Mouse (Mus musculus): ENCODE measurements around the gene 1700003F12Rik. TPM values are rescaled to one million over a fixed set of nuclear protein-coding genes. Genes with fewer than 3 reads are reported as not detected.

1700003F12Rik gene
- polyA plus RNA-seq, 1 experiment from 2014 or later, result 4.5 TPM

DNA sequence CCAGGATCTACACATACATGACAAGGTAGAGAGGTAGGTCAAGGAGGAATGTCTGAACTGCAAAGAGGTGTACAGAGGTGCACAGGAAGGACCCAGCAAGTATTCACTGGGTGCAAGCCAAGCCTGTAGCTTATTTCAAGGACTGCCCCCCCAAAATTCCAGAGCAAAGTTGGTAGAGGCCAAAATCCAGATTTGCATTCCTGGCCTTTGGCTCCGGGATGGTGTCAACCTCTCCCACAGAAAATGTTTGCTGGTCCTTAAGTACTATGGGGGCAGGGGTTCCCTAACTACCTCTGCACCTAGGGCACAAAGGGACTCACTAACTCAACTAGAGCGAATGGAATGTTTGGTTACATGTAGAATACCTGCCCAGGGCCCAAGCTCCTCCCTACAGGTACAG is 20.9 kb downstream of the 1700003F12Rik start:
- 75% methylated on average over 2 of the region's 2 CpGs for WGBS

DNA sequence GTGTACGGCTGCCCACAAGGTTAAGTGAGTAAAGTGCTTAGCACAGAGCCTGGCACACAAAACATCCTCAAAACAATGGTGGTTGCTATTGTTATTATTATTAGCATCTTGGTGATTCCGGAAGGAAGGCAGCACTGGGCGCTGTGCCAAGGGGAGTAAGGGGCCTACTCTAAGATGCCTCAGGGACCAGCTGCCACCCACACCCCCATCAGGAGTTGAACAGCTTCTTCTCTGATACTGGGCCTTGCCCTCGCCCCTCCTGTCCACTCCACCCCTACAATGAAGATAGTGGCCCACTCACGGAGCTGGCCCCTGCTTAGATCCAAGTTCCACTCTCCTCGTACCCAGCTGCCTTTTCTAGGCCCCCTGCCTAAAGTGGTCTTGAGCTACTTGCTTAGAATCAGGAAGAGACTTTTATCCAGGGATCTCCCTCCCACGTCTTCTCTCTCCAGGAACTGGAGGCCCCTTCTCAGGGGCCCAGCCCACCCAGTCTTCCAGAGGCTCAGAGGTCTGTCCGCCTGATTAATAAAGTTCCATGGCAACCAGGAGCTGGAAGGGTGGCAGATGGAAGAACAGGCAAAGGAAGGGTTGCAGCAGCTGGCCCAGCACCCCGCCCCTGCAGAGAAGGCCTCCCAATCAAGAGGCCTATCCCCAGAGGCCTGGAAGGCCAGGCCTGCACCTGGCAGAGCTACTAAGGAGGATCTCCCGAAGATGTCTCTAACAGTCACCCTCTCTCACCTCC is 21.6 kb downstream of the 1700003F12Rik start:
- peak overlapping the region; percentile 84 for H3K27ac ChIP-seq (ENCODE audit: low read depth, low read length)
- H3K4me3 ChIP-seq (ENCODE audit: low read depth, low read length), result peak overlapping the region; percentile 84
- H3K4me2 ChIP-seq (ENCODE audit: low read depth, low read length, severe bottlenecking), result peak overlapping the region; percentile 64
- WGBS, result 13% methylated on average over 10 of the region's 10 CpGs
- no peaks in the 10 kb centered on the region for H3K9me3 ChIP-seq (ENCODE audit: control insufficient read depth, low read length)
- peak overlapping the region; percentile 73 for H3K9ac ChIP-seq (ENCODE audit: low read length)
- ATAC-seq (replicated peaks; ENCODE audit: low FRiP score) (peak; percentile 23), DNase-seq (ENCODE audit: low spot score) (peak; percentile 75)
- peaks cover under 1% of the 10 kb centered on the region; the same call in 1 of the 2 replicates for H3K36me3 ChIP-seq (ENCODE audit: control insufficient read depth, insufficient read depth, low read length)
- H3K27me3 ChIP-seq (ENCODE audit: control insufficient read depth, insufficient read depth, low read length), result no peaks in the 10 kb centered on the region
- peaks cover 18% of the 10 kb centered on the region for H3K4me1 ChIP-seq (replicated peaks; ENCODE audit: control insufficient read depth, insufficient read depth, low read length)

More for the DNA sequence above, 20.9 kb downstream of the 1700003F12Rik start:
- ATAC-seq (replicated peaks; ENCODE audit: low FRiP score) (no peak), DNase-seq (ENCODE audit: low spot score) (no peak)
- peaks cover 18% of the 10 kb centered on the region for H3K4me1 ChIP-seq (replicated peaks; ENCODE audit: control insufficient read depth, insufficient read depth, low read length)
- H3K9ac ChIP-seq (ENCODE audit: low read length), result peak overlapping the region; percentile 73
- H3K4me3 ChIP-seq (ENCODE audit: low read depth, low read length), result peak overlapping the region; percentile 84
- H3K27me3 ChIP-seq (ENCODE audit: control insufficient read depth, insufficient read depth, low read length), result no peaks in the 10 kb centered on the region
- H3K36me3 ChIP-seq (ENCODE audit: control insufficient read depth, insufficient read depth, low read length), result peaks cover 8% of the 10 kb centered on the region; the same call in 1 of the 2 replicates
- H3K4me2 ChIP-seq (ENCODE audit: low read depth, low read length, severe bottlenecking), result peak overlapping the region; percentile 64
- H3K9me3 ChIP-seq (ENCODE audit: control insufficient read depth, low read length), result no peaks in the 10 kb centered on the region
- H3K27ac ChIP-seq (ENCODE audit: low read depth, low read length), result peak overlapping the region; percentile 84

DNA sequence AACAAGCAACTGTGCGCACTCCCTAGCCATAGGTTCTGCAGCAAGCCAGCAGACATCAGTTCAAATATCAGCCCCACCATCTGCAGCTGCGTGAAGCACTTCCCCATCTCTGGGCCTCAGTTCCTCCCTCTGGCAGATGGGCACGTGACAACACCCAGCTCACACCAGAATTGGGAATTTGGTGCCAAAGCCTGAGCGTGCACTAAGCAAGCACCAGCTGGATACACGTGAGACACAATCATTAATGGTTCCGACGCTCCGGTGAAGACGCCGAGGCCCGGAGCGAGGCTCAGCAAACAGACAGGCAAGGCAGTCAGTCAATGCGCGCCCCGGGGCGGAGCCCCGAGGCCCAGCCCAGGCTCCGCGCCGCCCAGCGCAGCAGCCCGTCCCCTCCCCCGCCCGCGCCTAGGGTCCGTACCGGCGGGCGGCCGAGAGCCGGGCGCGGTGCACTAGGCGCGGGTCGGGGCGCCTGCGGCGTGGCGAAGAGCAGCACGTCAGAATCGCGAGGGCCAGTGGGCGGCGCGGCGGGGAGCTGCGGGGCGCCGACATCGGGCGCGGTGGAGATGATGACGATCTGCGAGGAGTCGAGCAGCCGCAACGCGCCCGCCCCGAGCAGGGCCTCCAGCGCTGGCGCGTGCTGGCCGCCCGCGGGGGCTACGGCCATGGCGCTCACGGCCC is 22.3 kb downstream of the 1700003F12Rik start:
- Histone ChIP-seq H3K9me3 (ENCODE audit: control insufficient read depth, low read length) (no peaks in the 10 kb centered on the region), H3K4me1 (replicated peaks; ENCODE audit: control insufficient read depth, insufficient read depth, low read length) (peaks cover 18% of the 10 kb centered on the region), H3K36me3 (ENCODE audit: control insufficient read depth, insufficient read depth, low read length) (no peaks in the 10 kb centered on the region), H3K4me2 (ENCODE audit: low read depth, low read length, severe bottlenecking) (peak overlapping the region; percentile 64), H3K9ac (ENCODE audit: low read length) (peak overlapping the region; percentile 73), H3K27ac (ENCODE audit: low read depth, low read length) (peak overlapping the region; percentile 84), H3K27me3 (ENCODE audit: control insufficient read depth, insufficient read depth, low read length) (no peaks in the 10 kb centered on the region), H3K4me3 (ENCODE audit: low read depth, low read length) (peak overlapping the region; percentile 84)
- DNase-seq (ENCODE audit: low spot score) (peak; percentile 85), ATAC-seq (replicated peaks; ENCODE audit: low FRiP score) (peak; percentile 77)
- under 1% methylated on average over 45 of the region's 70 CpGs for WGBS

DNA sequence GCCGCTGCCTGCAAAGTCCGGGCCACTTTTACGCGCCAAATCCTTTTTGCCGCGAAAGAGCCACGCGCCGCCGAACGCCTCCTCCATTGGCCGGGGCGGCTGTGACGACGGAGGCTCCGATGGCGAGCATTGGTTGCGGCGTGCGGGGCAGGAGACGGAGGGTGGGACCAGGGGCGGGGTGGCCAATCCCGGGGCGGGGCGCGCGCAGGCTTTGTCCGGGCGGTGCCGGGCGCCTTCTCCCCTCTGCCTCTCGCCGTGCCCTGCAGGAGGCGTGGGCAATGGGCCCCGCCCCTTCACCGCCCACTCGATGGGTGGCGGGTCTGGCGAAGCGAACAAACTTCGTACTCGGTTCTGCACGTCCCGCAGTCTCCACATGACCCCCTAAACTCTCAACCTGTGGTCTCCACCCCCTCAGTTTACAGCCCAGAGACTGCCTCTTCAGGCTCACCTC is 23.0 kb downstream of the 1700003F12Rik start, which contains the start of gene E2f1:
Gene E2f1 (minus strand): TSS at position 57 of the 451 bp plus-strand sequence.
- Histone ChIP-seq H3K27ac (ENCODE audit: low read depth, low read length) (peak within 1 kb of the TSS; percentile 84), H3K4me2 (ENCODE audit: low read depth, low read length, severe bottlenecking) (peak within 1 kb of the TSS; percentile 64), H3K4me3 (ENCODE audit: low read depth, low read length) (peak within 1 kb of the TSS; percentile 84), H3K27me3 (ENCODE audit: control insufficient read depth, insufficient read depth, low read length) (no peaks in the 10 kb centered on the region), H3K9me3 (ENCODE audit: control insufficient read depth, low read length) (no peaks in the 10 kb centered on the region), H3K36me3 (ENCODE audit: control insufficient read depth, insufficient read depth, low read length) (no peaks in the 10 kb centered on the region), H3K9ac (ENCODE audit: low read length) (peak within 1 kb of the TSS; percentile 73), H3K4me1 (replicated peaks; ENCODE audit: control insufficient read depth, insufficient read depth, low read length) (peaks cover 18% of the 10 kb centered on the region)
- under 1% methylated on average over 41 of the region's 44 CpGs for WGBS
- DNase-seq (ENCODE audit: low spot score) (peak; percentile 99), ATAC-seq (replicated peaks; ENCODE audit: low FRiP score) (peak; percentile 97)

DNA sequence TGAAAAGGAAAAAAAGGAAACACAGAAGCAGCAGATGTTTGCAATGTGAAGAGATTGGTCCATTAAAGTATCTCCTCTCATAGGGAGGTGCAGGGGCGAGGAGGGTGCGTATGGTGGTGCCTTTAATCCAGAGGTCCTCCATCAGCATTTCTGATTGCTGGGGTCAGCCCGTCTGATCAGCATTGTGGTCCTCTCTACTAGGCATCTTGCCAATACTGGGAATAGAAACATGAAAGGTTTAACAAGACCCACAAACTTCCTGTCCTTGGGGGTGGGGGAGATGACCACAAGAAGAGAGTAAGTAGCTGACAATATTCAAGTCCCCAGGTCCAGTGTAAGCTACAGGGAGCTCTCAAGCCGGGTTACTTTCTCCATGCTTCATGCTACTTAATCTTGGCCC is 23.8 kb downstream of the 1700003F12Rik start:
- 78% methylated on average over 4 of the region's 4 CpGs for WGBS
- Histone ChIP-seq H3K4me1 (replicated peaks; ENCODE audit: control insufficient read depth, insufficient read depth, low read length) (peaks cover 16% of the 10 kb centered on the region), H3K4me2 (ENCODE audit: low read depth, low read length, severe bottlenecking) (no peak overlapping the region), H3K36me3 (ENCODE audit: control insufficient read depth, insufficient read depth, low read length) (no peaks in the 10 kb centered on the region), H3K9me3 (ENCODE audit: control insufficient read depth, low read length) (no peaks in the 10 kb centered on the region), H3K27ac (ENCODE audit: low read depth, low read length) (no peak overlapping the region), H3K4me3 (ENCODE audit: low read depth, low read length) (no peak overlapping the region), H3K27me3 (ENCODE audit: control insufficient read depth, insufficient read depth, low read length) (no peaks in the 10 kb centered on the region), H3K9ac (ENCODE audit: low read length) (no peak overlapping the region)
- DNase-seq (ENCODE audit: low spot score), result no peak
- ATAC-seq (replicated peaks; ENCODE audit: low FRiP score), result no peak

DNA sequence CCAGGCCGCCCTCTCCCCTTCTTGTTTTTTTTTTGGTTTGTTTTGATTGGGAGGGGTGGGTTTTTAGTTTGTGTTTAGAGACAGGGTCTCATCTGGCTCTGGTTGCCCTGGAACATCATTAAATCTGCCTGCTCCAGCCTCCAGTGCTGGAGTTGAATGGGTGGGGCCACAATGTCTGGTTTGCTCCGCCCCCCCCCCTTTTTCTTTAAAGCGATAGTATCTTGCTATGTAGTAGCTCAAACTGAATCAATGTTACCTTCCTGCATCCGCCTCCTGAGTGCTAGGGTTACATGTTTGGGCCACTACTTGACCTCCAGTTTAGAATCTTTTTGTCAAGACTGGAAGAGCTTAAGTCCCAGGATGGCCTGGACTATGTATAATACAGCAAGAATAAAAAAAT is 24.4 kb downstream of the 1700003F12Rik start:
- WGBS, result 89% methylated on average over 4 of the region's 4 CpGs
- no peaks in the 10 kb centered on the region for H3K9me3 ChIP-seq (ENCODE audit: control insufficient read depth, low read length)
- H3K27me3 ChIP-seq (ENCODE audit: control insufficient read depth, insufficient read depth, low read length), result no peaks in the 10 kb centered on the region
- H3K36me3 ChIP-seq (ENCODE audit: control insufficient read depth, insufficient read depth, low read length), result no peaks in the 10 kb centered on the region
- H3K4me1 ChIP-seq (replicated peaks; ENCODE audit: control insufficient read depth, insufficient read depth, low read length), result peaks cover 16% of the 10 kb centered on the region
- DNase-seq (ENCODE audit: low spot score), result no peak
- no peak overlapping the region for H3K27ac ChIP-seq (ENCODE audit: low read depth, low read length)
- ATAC-seq (replicated peaks; ENCODE audit: low FRiP score), result no peak
- no peak overlapping the region for H3K4me3 ChIP-seq (ENCODE audit: low read depth, low read length)
- H3K9ac ChIP-seq (ENCODE audit: low read length), result no peak overlapping the region
- H3K4me2 ChIP-seq (ENCODE audit: low read depth, low read length, severe bottlenecking), result no peak overlapping the region

DNA sequence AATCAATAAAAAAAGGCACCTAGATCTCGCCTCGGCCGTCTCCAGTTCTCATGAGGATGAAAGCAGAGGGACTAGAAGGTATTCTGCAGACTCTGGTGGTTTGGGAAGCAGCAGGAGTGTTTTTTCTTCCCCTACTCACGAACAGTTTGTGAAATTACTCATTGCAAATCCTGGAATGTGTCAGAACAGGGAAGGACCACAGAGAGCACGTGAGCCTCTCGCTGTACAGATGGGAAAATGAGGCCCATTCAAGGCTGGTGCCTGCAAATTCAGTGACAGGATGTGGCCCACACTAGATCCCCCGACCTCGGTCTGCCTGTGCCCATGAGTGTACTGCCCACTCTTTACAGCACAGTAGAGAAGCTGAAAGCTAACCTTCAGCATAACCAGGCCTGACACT is 25.1 kb downstream of the 1700003F12Rik start:
- WGBS, result 89% methylated on average over 8 of the region's 8 CpGs
- Histone ChIP-seq H3K9ac (ENCODE audit: low read length) (peak overlapping the region; percentile 16; the same call in 1 of the 2 replicates), H3K27me3 (ENCODE audit: control insufficient read depth, insufficient read depth, low read length) (no peaks in the 10 kb centered on the region), H3K4me1 (replicated peaks; ENCODE audit: control insufficient read depth, insufficient read depth, low read length) (peaks cover 17% of the 10 kb centered on the region), H3K4me2 (ENCODE audit: low read depth, low read length, severe bottlenecking) (no peak overlapping the region), H3K4me3 (ENCODE audit: low read depth, low read length) (no peak overlapping the region), H3K9me3 (ENCODE audit: control insufficient read depth, low read length) (no peaks in the 10 kb centered on the region), H3K36me3 (ENCODE audit: control insufficient read depth, insufficient read depth, low read length) (no peaks in the 10 kb centered on the region), H3K27ac (ENCODE audit: low read depth, low read length) (no peak overlapping the region)
- ATAC-seq (replicated peaks; ENCODE audit: low FRiP score) (no peak), DNase-seq (ENCODE audit: low spot score) (no peak)

DNA sequence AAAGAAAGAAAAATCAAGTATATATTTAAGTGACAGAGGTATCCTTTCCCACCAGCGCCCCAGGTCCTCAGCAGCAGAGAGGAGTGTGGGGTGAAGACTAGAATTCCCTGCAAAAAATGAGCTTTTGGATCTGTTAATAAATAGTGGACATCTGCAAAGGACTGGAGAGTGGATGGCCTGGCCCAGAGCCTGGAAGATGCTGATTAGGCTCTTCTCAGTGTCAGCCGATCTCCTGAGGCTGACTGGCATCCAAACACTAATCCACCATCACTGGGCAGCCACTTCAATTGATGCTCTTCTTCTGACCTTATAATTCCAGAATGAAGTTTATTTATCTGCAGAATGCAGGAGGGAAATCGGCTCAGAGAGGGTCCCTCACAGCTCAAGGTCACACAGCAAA is 26.1 kb downstream of the 1700003F12Rik start:
- no peaks in the 10 kb centered on the region for H3K36me3 ChIP-seq (ENCODE audit: control insufficient read depth, insufficient read depth, low read length)
- peaks cover 16% of the 10 kb centered on the region for H3K4me1 ChIP-seq (replicated peaks; ENCODE audit: control insufficient read depth, insufficient read depth, low read length)
- 89% methylated on average over 3 of the region's 3 CpGs for WGBS
- no peak for ATAC-seq (replicated peaks; ENCODE audit: low FRiP score)
- no peak overlapping the region for H3K27ac ChIP-seq (ENCODE audit: low read depth, low read length)
- no peak overlapping the region for H3K9ac ChIP-seq (ENCODE audit: low read length)
- H3K27me3 ChIP-seq (ENCODE audit: control insufficient read depth, insufficient read depth, low read length), result no peaks in the 10 kb centered on the region
- no peak overlapping the region for H3K4me2 ChIP-seq (ENCODE audit: low read depth, low read length, severe bottlenecking)
- no peak overlapping the region for H3K4me3 ChIP-seq (ENCODE audit: low read depth, low read length)
- no peak for DNase-seq (ENCODE audit: low spot score)
- H3K9me3 ChIP-seq (ENCODE audit: control insufficient read depth, low read length), result no peaks in the 10 kb centered on the region
